Mouse (Mus musculus): Measurements from ENCODE around the gene Tmem14c. TPM values are rescaled to one million over a fixed set of nuclear protein-coding genes. Genes with fewer than 3 reads are reported as not detected.

Tmem14c gene
- total and polyA plus RNA-seq, 3 experiments, result 136 to 179 (median 165) TPM

DNA sequence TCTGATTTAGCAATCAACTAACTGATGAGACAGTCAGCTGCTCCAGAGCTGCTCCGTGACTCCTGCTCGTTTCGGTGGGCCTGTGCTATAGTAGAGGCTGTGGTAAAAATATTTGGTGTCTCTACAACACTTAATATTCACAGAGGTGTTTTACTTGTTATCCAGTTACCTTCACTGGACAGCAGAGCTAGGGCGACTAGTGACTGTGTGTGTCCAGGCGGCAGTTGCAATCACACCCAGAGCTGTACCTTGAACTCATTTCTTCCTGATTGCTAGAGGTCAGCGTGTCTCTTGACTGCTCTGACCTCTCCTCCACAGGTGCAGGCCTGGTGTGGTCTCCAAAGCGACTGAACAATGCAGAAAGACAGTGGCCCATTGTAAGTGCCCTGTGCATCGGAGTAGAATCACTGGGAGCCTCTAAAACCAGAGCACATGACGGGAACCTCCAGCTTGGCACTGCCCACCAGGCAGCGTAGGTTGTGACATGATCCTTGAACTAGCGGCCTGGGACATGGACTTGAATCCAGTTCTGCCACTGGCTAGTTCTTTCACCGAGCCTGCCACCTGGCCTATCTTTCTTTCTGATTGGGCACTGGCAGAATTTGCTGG lies 809 bp downstream of the Tmem14c start:
- Histone ChIP-seq H3K79me2 (replicated peaks; ENCODE audit: control insufficient read depth, insufficient read depth, low read length) (no peaks in the 10 kb centered on the region), H3K36me3 (ENCODE audit: control insufficient read depth, insufficient read depth, low read length) (peaks cover 4% of the 10 kb centered on the region; the same call in 1 of the 2 replicates), H3K27ac (peak overlapping the region; percentile 96), H3K27me3 (ENCODE audit: control insufficient read depth, insufficient read depth, low read length) (no peaks in the 10 kb centered on the region), H3K9ac (ENCODE audit: low read depth, low read length) (peak overlapping the region; percentile 87), H3K4me3 (peak overlapping the region; percentile 64), H3K4me1 (ENCODE audit: control insufficient read depth, insufficient read depth, low read length) (peaks cover 5% of the 10 kb centered on the region)
- WGBS, result 29% methylated on average over 12 of the region's 12 CpGs
- no peak for TF ChIP-seq EP300 (IDR thresholded peaks at IDR 0.05; ENCODE audit: insufficient read depth, low read depth, low read length)
- no peak for TF ChIP-seq CTCF (IDR thresholded peaks at IDR 0.05)
- no peak for TF ChIP-seq POLR2A (IDR thresholded peaks at IDR 0.05; ENCODE audit: insufficient read depth, low read depth, low read length)
- intact Hi-C loops (cut with DNase I), result loop anchor here (1.0 kb wide), 2 partner anchors 16 to 232 kb away; partner anchors contain the start of genes Pak1ip1 and Smim13
- no peak for DNase-seq

DNA sequence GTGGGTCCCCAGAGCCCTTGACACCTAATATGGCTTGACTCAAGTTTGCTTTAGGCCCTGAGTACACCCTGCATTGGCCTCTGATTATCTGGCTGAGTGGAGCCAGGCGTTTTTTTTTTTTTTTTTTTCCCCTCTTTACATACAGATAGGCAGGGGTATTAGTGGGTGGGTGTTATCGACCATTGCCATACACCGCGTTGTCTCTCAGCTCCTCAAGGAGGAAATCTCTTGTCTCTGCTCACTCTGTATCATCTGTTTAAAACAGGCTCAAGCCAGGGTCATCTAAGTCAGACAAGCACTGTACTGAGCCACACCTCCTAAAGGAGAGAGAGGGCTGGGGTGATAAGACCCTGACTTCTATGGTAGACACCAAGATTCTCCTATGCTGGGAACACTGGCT lies 1.7 kb downstream of the Tmem14c start:
- Histone ChIP-seq H3K27me3 (ENCODE audit: control insufficient read depth, insufficient read depth, low read length) (no peaks in the 10 kb centered on the region), H3K36me3 (ENCODE audit: control insufficient read depth, insufficient read depth, low read length) (peaks cover 4% of the 10 kb centered on the region; the same call in 1 of the 2 replicates), H3K4me1 (ENCODE audit: control insufficient read depth, insufficient read depth, low read length) (peaks cover 5% of the 10 kb centered on the region), H3K79me2 (replicated peaks; ENCODE audit: control insufficient read depth, insufficient read depth, low read length) (no peaks in the 10 kb centered on the region), H3K4me3 (no peak overlapping the region), H3K9ac (ENCODE audit: low read depth, low read length) (no peak overlapping the region), H3K27ac (no peak overlapping the region)
- DNase-seq, result no peak
- 62% methylated on average over 4 of the region's 4 CpGs for WGBS
- intact Hi-C loops (cut with DNase I), result no loop called here
- no peak for TF ChIP-seq EP300 (IDR thresholded peaks at IDR 0.05; ENCODE audit: insufficient read depth, low read depth, low read length)

DNA sequence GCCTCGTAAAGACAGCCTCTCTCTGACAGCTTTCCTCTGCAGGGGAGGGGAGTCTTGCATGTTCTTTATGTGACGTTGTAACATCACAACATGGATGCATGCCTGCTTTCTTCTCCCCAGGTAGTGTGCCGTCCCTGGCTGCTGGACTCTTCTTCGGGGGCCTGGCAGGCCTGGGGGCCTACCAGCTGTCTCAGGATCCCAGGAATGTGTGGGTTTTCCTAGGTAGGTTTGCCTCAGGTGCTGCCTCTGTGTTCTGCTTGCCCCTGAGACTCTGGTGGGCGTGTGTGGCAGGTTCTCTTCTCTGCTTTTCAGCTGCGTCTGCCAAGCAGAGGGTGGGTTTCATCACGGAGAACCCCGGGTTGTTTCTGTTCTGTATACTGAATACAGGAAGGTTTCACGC lies 2.1 kb downstream of the Tmem14c start:
- no peak overlapping the region for H3K4me3 ChIP-seq
- intact Hi-C loops (cut with DNase I), result no loop called here
- H3K79me2 ChIP-seq (replicated peaks; ENCODE audit: control insufficient read depth, insufficient read depth, low read length), result no peaks in the 10 kb centered on the region
- 91% methylated on average over 9 of the region's 9 CpGs for WGBS
- TF ChIP-seq POLR2A (IDR thresholded peaks at IDR 0.05; ENCODE audit: insufficient read depth, low read depth, low read length), result no peak
- no peak for TF ChIP-seq CTCF (IDR thresholded peaks at IDR 0.05)
- TF ChIP-seq EP300 (IDR thresholded peaks at IDR 0.05; ENCODE audit: insufficient read depth, low read depth, low read length), result no peak
- no peak for DNase-seq
- no peaks in the 10 kb centered on the region for H3K27me3 ChIP-seq (ENCODE audit: control insufficient read depth, insufficient read depth, low read length)
- no peaks in the 10 kb centered on the region for H3K36me3 ChIP-seq (ENCODE audit: control insufficient read depth, insufficient read depth, low read length)
- no peak overlapping the region for H3K9ac ChIP-seq (ENCODE audit: low read depth, low read length)
- H3K27ac ChIP-seq, result no peak overlapping the region
- peaks cover 5% of the 10 kb centered on the region for H3K4me1 ChIP-seq (ENCODE audit: control insufficient read depth, insufficient read depth, low read length)

DNA sequence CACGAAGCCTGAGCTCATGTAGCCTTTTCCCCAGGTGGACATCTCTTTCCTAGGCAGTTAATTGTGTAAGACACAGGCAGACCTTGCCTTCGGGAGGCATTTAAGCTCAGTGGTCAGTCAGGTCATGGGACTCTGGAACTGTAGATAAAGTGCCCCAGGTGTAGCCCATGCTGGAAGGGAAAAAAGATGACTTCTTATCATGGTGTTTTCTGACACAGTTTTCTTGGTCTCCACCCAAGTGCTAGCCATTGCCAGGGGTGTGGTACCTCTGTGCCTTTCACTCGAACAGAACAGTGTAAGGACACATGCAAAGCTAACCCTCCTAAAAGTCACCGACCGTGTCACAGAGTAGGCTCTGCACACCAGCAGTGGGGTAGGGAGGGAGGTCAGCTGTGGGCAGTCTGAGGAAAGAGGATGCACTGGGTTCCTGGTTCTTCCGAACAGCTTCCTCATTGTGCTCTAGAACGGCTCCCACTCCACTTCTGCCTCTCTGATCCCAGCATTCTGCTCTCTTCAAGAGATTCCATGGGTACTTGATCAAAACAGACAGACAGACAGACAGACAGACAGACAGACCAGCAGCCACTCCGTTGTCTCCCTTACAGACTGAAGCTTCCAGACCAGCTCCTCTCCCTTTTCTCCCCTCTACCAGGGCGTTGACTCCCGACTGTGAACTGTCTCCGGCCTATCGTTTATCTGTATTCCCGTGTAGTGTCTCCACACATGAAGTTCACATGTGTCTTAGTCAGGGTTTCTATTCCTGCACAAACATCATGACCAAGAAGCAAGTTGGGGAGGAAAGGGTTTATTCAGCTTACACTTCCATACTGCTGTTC lies 2.9 kb downstream of the Tmem14c start:
- no peaks in the 10 kb centered on the region for H3K27me3 ChIP-seq (ENCODE audit: control insufficient read depth, insufficient read depth, low read length)
- no peak overlapping the region for H3K4me3 ChIP-seq
- TF ChIP-seq POLR2A (IDR thresholded peaks at IDR 0.05; ENCODE audit: insufficient read depth, low read depth, low read length) (no peak), EP300 (IDR thresholded peaks at IDR 0.05; ENCODE audit: insufficient read depth, low read depth, low read length) (no peak), CTCF (IDR thresholded peaks at IDR 0.05) (no peak)
- H3K36me3 ChIP-seq (ENCODE audit: control insufficient read depth, insufficient read depth, low read length), result no peaks in the 10 kb centered on the region
- no peak for DNase-seq
- no peak overlapping the region for H3K27ac ChIP-seq
- intact Hi-C loops (cut with DNase I), result no loop called here
- H3K4me1 ChIP-seq (ENCODE audit: control insufficient read depth, insufficient read depth, low read length), result peaks cover 5% of the 10 kb centered on the region
- 88% methylated on average over 13 of the region's 13 CpGs for WGBS
- no peaks in the 10 kb centered on the region for H3K79me2 ChIP-seq (replicated peaks; ENCODE audit: control insufficient read depth, insufficient read depth, low read length)
- no peak overlapping the region for H3K9ac ChIP-seq (ENCODE audit: low read depth, low read length)

DNA sequence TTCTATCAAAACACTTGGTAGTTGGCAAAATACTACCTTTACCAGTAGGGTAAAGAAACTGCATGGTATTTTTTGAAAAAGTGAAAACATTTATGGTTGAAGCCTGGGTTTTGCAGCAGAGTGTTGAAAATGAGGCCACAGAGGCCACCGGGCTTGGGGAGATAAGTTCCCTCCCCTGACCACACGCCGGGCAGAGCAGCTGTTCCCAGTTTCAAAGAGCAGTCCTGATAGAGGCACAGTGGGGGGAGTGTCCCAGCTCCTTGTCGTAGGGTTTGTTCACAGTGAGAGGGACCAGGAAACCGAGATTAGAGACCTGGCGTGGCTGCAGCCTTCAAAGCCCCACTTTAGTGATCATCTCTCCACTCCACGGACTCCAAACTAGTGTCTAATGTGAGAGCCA lies 4.4 kb downstream of the Tmem14c start:
- no peak for TF ChIP-seq POLR2A (IDR thresholded peaks at IDR 0.05; ENCODE audit: insufficient read depth, low read depth, low read length)
- no peak for TF ChIP-seq EP300 (IDR thresholded peaks at IDR 0.05; ENCODE audit: insufficient read depth, low read depth, low read length)
- no peak for TF ChIP-seq CTCF (IDR thresholded peaks at IDR 0.05)
- H3K27me3 ChIP-seq (ENCODE audit: control insufficient read depth, insufficient read depth, low read length), result no peaks in the 10 kb centered on the region
- peaks cover 5% of the 10 kb centered on the region for H3K4me1 ChIP-seq (ENCODE audit: control insufficient read depth, insufficient read depth, low read length)
- no peaks in the 10 kb centered on the region for H3K79me2 ChIP-seq (replicated peaks; ENCODE audit: control insufficient read depth, insufficient read depth, low read length)
- DNase-seq, result no peak
- H3K4me3 ChIP-seq, result no peak overlapping the region
- H3K27ac ChIP-seq, result no peak overlapping the region
- no peak overlapping the region for H3K9ac ChIP-seq (ENCODE audit: low read depth, low read length)
- H3K36me3 ChIP-seq (ENCODE audit: control insufficient read depth, insufficient read depth, low read length), result no peaks in the 10 kb centered on the region
- 55% methylated on average over 7 of the region's 7 CpGs for WGBS
- intact Hi-C loops (cut with DNase I), result no loop called here

DNA sequence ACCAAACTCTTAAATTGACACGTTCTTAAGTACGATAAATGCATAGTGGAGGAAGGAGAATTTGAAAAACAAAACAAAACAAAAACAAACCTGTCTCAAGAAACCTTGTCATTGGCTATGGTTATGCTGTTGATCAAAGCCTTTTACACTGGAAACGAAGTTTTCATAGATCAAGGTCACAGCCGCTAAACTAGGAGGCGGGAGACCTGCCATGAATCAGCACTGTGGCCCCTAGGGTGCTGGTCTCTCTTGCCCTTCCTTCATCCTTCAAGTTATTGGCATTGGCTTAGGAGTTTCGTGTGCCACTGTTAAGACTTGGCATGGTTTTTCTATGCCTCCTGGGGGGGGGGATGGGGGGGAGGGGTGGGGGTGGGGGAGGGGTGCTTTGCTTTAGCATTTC lies 5.5 kb downstream of the Tmem14c start:
- Histone ChIP-seq H3K36me3 (ENCODE audit: control insufficient read depth, insufficient read depth, low read length) (no peaks in the 10 kb centered on the region), H3K4me3 (no peak overlapping the region), H3K9ac (ENCODE audit: low read depth, low read length) (no peak overlapping the region), H3K4me1 (ENCODE audit: control insufficient read depth, insufficient read depth, low read length) (peaks cover 5% of the 10 kb centered on the region), H3K79me2 (replicated peaks; ENCODE audit: control insufficient read depth, insufficient read depth, low read length) (no peaks in the 10 kb centered on the region), H3K27ac (no peak overlapping the region), H3K27me3 (ENCODE audit: control insufficient read depth, insufficient read depth, low read length) (no peaks in the 10 kb centered on the region)
- TF ChIP-seq CTCF (IDR thresholded peaks at IDR 0.05) (no peak), EP300 (IDR thresholded peaks at IDR 0.05; ENCODE audit: insufficient read depth, low read depth, low read length) (no peak), POLR2A (IDR thresholded peaks at IDR 0.05; ENCODE audit: insufficient read depth, low read depth, low read length) (no peak)
- intact Hi-C loops (cut with DNase I), result no loop called here
- WGBS, result 81% methylated on average over 6 of the region's 6 CpGs
- no peak for DNase-seq
